Mouse (Mus musculus) thymus, postnatal 10 days (tissue): ENCODE results near the gene Olfr1062.
"Not testable (repeated sequence)": the region's sequence is repeated elsewhere in the genome, so short reads cannot be mapped to it uniquely, and the experiment has no call there.

Experiments used
- DNase-seq, 2 experiments: peaks; one replicate each; pipeline ENCODE4 v3.0.0; 2021; ENCODE audit warnings: low spot score in 2 of 2

Gene Olfr1062

DNA sequence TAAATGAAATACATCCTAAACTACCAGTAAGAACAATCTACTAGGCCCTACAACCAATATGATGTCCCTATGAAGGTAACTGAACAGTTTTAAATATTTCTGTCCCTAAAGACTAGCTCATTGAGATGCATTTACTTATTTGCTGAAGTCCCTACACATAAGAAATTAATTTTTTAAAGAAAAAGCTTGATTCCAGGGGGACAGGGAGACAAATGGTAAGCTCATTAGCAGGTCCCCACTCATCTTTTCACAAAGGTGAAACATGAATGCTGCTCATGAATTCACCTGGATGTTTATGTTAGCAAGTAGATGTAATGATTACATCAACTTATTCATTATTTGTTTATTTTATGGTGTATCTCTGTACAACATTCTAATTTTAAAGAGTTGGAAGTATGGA, at the start of gene Olfr1062:
TSS of gene Olfr1062 (minus strand) at position 101 of the 400 bp plus-strand sequence.
- DNase-seq: not testable (repeated sequence)

DNA sequence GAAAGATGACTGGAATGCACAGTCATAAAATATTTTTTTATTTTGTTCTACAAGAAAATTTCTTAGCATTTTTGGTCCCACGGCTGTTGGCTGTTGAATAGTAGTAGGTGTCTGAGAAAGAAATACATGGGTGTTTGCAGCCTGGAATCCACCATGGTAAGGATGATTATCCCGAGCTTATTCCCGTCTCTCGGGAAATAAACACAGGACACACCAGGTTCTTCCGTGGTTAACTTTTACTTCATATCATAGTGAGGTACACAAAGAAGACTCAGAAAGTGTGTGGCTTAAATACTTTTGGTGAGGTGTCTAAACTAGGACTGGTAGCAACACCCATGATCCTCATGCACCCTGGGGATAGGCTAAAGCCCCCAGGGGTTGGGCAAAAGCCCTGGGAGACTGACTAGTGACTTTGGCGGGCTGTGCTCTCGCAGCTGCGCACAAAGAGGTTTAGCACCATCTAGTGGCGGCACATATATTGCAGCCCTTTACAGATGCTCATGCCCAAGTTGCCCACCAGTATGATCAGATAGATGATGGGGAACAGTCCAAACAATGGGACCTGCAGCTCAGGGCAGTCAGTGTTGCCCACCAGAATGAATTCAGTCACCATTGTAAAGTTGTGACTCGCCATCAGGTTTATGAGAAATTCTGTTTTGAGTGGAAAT, 38.0 kb upstream of the Olfr1062 start:
- DNase-seq: peak in 1 of 2 experiments; percentile 12

DNA sequence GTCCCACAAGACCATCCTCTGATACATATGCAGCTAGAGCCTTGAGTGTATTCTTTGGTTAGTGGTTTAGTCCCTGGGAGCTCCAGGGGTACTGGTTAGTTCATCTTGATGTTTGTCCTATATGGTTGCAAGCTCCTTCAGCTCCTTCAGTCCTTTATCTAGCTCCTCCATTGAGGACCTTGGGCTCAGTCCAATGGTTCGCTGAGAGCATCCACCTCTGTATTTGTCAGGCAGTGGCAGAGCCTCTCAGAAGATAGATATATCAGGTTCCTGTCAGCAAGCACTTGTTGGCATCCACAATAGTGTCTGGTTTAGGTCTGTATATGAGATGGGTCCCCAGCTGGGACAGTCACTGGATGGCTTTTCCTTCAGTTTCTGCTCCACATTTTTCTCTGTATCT, 33.9 kb upstream of the Olfr1062 start:
- DNase-seq: no peak

DNA sequence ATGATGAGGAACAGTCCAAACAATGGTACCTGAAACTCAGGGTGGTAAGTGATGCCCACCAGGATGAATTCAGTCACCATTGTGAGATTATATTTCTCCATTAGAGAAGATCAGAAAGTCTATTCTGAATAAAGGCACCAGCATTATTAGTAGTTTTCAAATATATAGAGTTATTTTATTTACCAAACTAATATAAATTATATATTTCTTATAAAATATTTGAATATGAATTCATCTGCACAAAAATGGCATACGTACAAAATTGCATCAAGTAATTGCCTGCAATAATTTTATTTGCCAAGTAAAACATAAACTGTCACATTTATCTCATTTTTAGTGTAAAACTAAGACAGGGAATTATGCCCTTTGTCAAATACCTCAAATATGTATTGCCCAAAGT, 29.6 kb upstream of the Olfr1062 start, which contains the start of gene Olfr1066:
TSS of gene Olfr1066 (minus strand) at position 101 of the 400 bp plus-strand sequence.
- DNase-seq: no peak

DNA sequence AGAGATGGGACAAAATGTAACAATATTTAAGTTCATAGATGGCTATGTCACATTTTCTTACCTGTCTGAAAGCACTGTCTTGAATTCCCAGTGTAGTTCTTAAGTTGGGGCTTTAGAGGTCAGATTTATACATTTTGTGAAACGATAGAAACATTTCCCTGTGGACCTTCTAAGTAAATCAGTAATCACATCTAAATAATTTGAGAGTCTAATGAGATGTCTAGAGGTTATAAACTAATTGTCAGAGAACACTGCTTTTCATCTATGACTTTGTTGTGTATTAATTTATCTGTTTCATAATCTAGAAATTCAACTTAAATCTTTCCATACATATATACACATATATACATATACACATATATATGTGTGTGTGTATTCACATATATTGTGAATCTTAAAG, 23.9 kb upstream of the Olfr1062 start, which contains the start of gene Olfr1065:
TSS of gene Olfr1065 (minus strand) at position 101 of the 400 bp plus-strand sequence.
- not testable (repeated sequence) for DNase-seq

DNA sequence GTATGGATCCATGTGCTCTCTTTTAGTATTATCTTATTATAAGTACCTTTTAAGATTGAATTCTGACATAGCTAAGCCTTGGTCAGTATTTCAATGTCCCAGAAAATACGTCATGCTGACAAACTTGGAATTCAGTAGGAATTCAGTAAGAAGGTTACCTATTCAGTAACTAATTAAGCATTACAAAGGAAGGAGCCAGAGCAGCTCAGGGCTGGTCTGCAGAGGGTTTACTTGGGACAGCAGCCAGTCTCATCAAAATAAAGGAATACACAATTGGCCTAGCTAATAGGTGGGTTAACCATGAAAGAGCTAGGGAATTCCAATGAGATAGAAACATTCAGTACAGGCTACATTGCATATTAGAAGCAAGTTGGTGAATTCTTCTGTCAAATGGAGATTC, 15.6 kb upstream of the Olfr1062 start:
- DNase-seq: not testable (repeated sequence)

DNA sequence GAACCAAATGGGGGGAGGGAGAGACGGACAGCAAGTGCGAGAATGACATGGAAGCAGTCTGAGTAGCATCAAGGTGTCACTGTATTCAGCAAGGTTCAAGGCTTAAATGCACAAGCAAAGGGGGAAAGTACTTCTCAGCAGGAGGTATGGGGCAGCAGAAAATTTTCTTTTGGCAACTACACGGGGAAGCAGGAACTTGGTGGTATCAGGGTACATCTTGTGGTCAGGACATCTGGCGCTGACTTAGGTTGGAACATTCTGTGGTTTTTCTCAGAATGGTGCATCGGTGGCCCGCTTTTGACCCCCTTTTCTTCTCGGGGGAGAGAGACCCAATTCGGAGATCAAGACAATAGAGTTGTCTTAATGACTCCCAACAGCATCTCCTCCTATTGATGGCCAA, 2.0 kb upstream of the Olfr1062 start:
- DNase-seq: not testable (repeated sequence)

DNA sequence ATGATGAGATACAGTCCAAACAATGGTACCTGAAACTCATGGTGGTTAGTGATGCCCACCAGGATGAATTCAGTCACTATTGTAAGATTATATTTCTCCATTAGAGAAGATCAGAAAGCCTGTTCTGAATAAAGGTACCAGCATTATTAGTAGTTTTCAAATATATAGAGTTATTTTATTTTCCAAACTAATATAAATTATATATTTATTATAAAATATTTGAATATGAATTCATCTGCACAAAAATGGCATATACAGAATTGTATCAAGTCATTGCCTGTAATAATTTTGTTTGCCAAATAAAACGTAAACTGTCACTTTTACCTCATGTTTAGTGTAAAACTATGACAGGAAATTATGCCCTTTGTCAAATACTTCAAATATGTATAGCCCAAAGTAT, 12.6 kb downstream of the Olfr1062 start, which contains the start of gene Olfr1061:
TSS of gene Olfr1061 (minus strand) at position 101 of the 400 bp plus-strand sequence.
- no peak for DNase-seq

DNA sequence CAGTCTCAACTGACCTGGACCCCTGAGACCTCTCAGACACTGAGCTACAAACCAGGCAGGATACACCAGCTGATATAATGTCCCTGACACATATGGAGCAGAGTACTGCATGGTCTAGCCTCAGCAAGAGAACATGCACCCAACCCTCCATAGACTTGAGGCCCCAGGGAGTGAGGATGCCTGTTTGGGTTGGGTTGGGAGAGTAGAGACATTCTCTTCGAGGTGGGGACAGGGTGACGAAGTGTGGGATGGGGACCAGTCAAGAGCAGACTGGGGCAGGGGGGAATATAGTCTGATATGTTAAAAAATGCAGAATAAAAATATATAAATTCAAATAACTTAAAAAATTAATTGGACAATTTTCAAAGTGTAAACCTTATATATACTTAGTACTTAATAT, 31.4 kb downstream of the Olfr1062 start:
- DNase-seq: no peak

DNA sequence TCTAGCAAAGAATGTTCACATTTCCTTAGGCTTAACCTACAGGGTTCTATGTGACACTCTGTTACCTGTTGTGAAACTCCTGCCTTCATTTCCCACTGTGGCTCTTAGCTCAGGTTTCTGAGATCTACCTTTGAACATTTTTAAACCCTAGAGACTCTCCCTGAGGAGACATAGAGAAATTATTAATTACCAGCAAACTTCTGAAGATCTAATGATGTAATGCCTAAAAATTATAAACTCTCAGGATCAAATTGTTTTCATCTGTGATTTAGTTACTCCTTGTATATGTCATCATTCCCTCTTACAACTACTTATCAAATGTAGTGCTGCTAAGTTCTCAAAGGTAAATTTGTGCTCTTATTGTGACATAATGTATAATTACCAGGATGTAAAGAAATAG, 38.1 kb downstream of the Olfr1062 start, which contains the start of gene Olfr1058:
TSS of gene Olfr1058 (minus strand) at position 101 of the 400 bp plus-strand sequence.
- DNase-seq: not testable (repeated sequence)

DNA sequence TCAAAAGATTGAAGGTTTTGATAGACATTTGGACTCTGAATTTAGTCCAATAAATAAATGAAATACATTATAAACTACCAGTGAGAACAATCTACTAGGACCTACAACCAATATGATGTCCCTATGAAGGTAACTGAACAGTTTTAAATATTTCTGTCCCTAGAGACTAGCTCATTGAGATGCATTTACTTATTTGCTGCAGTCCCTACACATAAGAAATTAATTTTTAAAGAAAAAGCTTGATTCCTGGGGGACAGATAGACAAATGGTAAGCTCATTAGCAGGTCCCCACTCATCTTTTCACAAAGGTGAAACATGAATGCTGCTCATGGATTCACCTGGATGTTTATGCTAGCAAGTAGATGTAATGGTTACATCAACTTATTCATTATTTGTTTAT, 48.3 kb downstream of the Olfr1062 start, which contains the start of gene Olfr1057:
TSS of gene Olfr1057 (minus strand) at position 101 of the 400 bp plus-strand sequence.
- DNase-seq: no peak
